Mouse (Mus musculus) small intestine, adult 2 months (tissue): ENCODE data around the gene Gm28047.

Experiments used
- CTCF ChIP-seq: fragments of 200-500 bp; IDR thresholded peaks from 2 replicates; pipeline ENCODE4 v1.5.1; 2012; ENCODE audit warnings: low read depth, mild to moderate bottlenecking, control low read depth, inconsistent platforms, low read length, moderate library complexity, mixed read lengths; ENCODE audit not compliant: insufficient replicate concordance, insufficient read length; ENCODE audit errors: extremely low read depth
- POLR2A ChIP-seq: fragments of 200-500 bp; IDR thresholded peaks from 2 replicates; pipeline ENCODE4 v1.6.1; 2012; ENCODE audit warnings: low read depth, mild to moderate bottlenecking, control low read depth, inconsistent platforms, low read length, moderate library complexity

DNA sequence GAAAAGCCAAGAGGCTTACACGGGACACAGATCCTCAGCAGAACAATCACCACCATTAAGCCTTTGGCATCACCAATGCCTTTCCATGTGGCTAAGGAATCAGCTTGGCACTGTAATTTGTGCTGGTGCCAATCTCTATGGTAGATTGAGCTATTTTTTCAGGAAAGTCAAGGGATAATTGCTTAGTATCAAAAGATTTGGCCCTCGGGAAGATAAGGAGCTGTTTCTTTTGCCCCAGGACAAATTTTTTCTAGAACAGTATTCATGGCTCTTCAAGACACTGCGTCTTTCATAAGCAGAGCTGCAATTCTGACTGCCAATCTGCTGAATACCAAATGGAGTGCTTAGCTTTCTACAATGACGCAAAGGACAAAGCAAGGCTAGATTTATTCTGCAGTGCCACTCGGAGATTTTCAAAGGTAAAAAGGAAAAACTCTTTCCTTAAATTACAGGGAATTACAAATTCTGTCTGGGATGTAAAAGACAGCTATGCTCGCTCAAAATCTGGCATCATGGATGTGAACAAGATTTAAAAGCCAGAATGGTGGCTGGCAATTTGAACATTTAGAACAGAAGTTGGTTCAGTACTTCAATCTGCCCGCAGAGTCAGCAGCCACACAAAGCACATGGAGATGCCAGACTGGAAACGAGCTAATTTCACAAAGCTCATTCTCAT is 41.0 kb downstream of the Gm28047 start:
- no peak for TF ChIP-seq POLR2A
- TF ChIP-seq CTCF, result no peak
